Mouse (Mus musculus): Measurements from ENCODE around the gene Gm20671. TPM values are rescaled to one million over a fixed set of nuclear protein-coding genes. Genes with fewer than 3 reads are reported as not detected.
A peak's percentile ranks its signal among the peaks of the same experiment; 100 is the strongest.
"Not testable (repeated sequence)": the region's sequence is repeated elsewhere in the genome, so short reads cannot be mapped to it uniquely, and the experiment has no call there.

The Gm20671 gene
- polyA plus RNA-seq, 1 experiment from 2014 or later, result not detected

DNA sequence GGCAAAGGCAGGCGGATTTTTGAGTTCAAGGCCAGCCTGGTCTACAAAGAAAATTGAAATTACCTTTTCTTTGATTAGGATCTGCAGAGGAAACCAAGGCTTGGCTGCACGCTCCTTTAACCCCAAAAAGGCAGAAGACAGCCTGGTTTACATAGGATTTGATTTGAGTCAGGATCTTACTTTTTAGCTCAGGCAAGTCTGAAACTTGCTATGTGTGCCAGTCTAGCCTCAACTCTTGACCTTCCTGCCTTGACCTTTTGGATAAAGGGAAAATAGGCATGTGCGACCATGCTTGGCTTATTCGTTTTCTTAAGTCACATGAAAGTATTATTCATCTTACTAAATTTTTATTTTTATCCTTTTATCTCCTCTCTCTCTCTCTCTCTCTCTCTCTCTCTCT lies 27.9 kb upstream of the Gm20671 start:
- DNase-seq (ENCODE audit: low spot score) (no peak), ATAC-seq (no peak)
- no peaks in the 10 kb centered on the region for H3K27me3 ChIP-seq (replicated peaks; ENCODE audit: control insufficient read depth, insufficient read depth, low read length)
- no peak overlapping the region for H3K27ac ChIP-seq (ENCODE audit: low read depth, low read length)
- H3K9ac ChIP-seq (ENCODE audit: low read length), result no peak overlapping the region; the same call in 1 of the 2 replicates
- 88% methylated on average over 4 of the region's 4 CpGs for WGBS
- no peaks in the 10 kb centered on the region for H3K9me3 ChIP-seq (replicated peaks; ENCODE audit: control insufficient read depth, low read length)
- H3K4me2 ChIP-seq (ENCODE audit: low read length), result no peak overlapping the region
- H3K36me3 ChIP-seq (ENCODE audit: control insufficient read depth, insufficient read depth, low read length), result no peaks in the 10 kb centered on the region
- no peak overlapping the region for H3K4me3 ChIP-seq (ENCODE audit: low read depth, low read length)
- peaks cover 22% of the 10 kb centered on the region for H3K4me1 ChIP-seq (ENCODE audit: control insufficient read depth, insufficient read depth, low read length)

DNA sequence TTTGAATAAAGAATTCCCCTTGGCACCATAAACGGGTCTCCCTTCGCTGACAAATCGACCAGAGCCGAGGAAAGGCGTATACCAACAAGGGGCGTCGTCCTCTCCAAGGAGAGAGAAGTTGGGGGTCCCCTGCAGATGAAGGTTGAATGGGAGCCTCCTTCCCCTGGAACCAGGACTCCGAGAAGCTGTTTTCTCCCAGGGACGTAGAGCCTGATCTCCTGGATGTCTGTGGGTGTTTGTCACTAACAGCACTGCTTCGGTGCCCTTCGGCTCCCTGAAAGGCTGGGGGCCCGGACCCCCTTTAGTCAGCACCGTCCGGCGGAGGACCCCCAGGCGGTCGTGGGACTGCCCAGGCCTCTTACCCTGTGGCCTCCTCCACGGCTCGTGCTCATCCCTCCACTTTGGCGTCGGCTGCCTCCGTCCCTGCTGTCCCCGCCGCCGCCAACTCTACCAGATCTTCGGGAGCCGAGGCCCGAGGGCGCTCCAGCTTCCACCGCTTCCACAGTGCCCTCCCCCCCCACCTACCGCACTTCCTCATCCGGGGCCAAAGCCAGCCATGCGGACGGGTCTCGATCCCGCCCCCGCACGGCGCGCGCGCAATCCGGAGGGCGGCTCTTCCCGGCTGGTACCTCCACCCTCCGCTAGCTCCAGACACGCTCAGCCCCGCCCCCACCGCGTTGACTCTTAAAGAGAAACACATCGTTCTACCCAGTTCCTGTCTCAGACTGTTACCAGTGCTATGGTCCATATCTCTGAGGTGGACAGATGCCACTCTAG lies 27.0 kb upstream of the Gm20671 start, which contains the start of gene Prr14l:
Gene Prr14l, minus strand, starts transcription at position 526 of the 777 bp plus-strand sequence.
- peaks cover 2% of the 10 kb centered on the region; the same call in 1 of the 2 replicates for H3K36me3 ChIP-seq (ENCODE audit: control insufficient read depth, insufficient read depth, low read length)
- no peaks in the 10 kb centered on the region for H3K9me3 ChIP-seq (replicated peaks; ENCODE audit: control insufficient read depth, low read length)
- under 1% methylated on average over 51 of the region's 51 CpGs for WGBS
- H3K27ac ChIP-seq (ENCODE audit: low read depth, low read length), result peak within 1 kb of the TSS; percentile 81
- ATAC-seq (peak; percentile 96), DNase-seq (ENCODE audit: low spot score) (peak; percentile 97)
- peaks cover 22% of the 10 kb centered on the region for H3K4me1 ChIP-seq (ENCODE audit: control insufficient read depth, insufficient read depth, low read length)
- H3K9ac ChIP-seq (ENCODE audit: low read length), result peak within 1 kb of the TSS; percentile 97
- H3K27me3 ChIP-seq (replicated peaks; ENCODE audit: control insufficient read depth, insufficient read depth, low read length), result no peaks in the 10 kb centered on the region
- H3K4me3 ChIP-seq (ENCODE audit: low read depth, low read length), result peak within 1 kb of the TSS; percentile 88
- peak within 1 kb of the TSS; percentile 84 for H3K4me2 ChIP-seq (ENCODE audit: low read length)

DNA sequence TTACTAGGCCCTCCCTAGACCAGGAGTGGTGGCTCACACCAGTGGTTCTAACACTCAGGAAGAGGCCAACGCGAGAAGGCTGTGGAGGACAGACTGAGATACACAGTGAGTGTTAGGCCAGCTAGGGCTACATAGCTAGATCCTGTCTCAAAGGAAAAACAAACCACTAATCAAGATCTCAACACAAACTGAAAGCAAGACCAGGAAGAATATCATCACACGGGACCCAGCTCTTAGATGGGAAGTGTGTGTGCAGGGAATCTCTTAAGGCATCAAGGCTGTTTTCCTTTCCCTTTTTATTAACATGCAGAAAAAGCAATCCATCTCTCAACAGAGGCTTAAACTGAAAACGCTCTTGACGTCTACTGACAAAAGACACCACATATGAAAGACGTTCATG lies 25.1 kb upstream of the Gm20671 start:
- Histone ChIP-seq H3K36me3 (ENCODE audit: control insufficient read depth, insufficient read depth, low read length) (peaks cover 2% of the 10 kb centered on the region; the same call in 1 of the 2 replicates), H3K4me3 (ENCODE audit: low read depth, low read length) (peak overlapping the region; percentile 4; the same call in 1 of the 2 replicates), H3K4me2 (ENCODE audit: low read length) (peak overlapping the region; percentile 84), H3K9ac (ENCODE audit: low read length) (peak overlapping the region; percentile 46), H3K27ac (ENCODE audit: low read depth, low read length) (no peak overlapping the region), H3K9me3 (replicated peaks; ENCODE audit: control insufficient read depth, low read length) (no peaks in the 10 kb centered on the region), H3K27me3 (replicated peaks; ENCODE audit: control insufficient read depth, insufficient read depth, low read length) (no peaks in the 10 kb centered on the region), H3K4me1 (ENCODE audit: control insufficient read depth, insufficient read depth, low read length) (peaks cover 22% of the 10 kb centered on the region)
- WGBS, result 72% methylated on average over 6 of the region's 6 CpGs
- ATAC-seq (no peak), DNase-seq (ENCODE audit: low spot score) (no peak)

DNA sequence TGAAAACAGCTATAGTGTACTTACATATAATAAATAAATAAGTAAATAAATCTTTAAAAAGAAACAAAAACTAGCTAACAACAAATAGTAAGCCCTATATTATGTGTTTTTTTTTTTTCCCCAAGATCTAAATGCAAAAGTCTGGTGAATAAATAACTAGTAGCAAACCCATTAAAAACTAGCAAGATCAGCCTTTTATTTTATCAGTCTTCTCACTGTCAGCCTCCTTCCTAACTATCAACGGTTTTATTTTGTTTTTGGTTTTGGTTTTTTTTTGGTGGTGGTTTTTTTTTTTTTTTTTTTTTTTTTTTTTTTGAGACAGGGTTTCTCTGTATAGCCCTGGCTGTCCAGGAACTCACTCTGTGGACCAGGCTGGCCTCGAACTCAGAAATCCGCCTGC lies 22.7 kb upstream of the Gm20671 start:
- H3K9me3 ChIP-seq (replicated peaks; ENCODE audit: control insufficient read depth, low read length); H3K27ac ChIP-seq (ENCODE audit: low read depth, low read length); H3K36me3 ChIP-seq (ENCODE audit: control insufficient read depth, insufficient read depth, low read length); DNase-seq (ENCODE audit: low spot score); ATAC-seq; H3K4me3 ChIP-seq (ENCODE audit: low read depth, low read length); H3K4me2 ChIP-seq (ENCODE audit: low read length); H3K27me3 ChIP-seq (replicated peaks; ENCODE audit: control insufficient read depth, insufficient read depth, low read length); H3K9ac ChIP-seq (ENCODE audit: low read length): not testable (repeated sequence)
- WGBS, result 99% methylated on average over 3 of the region's 3 CpGs
- H3K4me1 ChIP-seq (ENCODE audit: control insufficient read depth, insufficient read depth, low read length), result peaks cover 22% of the 10 kb centered on the region

DNA sequence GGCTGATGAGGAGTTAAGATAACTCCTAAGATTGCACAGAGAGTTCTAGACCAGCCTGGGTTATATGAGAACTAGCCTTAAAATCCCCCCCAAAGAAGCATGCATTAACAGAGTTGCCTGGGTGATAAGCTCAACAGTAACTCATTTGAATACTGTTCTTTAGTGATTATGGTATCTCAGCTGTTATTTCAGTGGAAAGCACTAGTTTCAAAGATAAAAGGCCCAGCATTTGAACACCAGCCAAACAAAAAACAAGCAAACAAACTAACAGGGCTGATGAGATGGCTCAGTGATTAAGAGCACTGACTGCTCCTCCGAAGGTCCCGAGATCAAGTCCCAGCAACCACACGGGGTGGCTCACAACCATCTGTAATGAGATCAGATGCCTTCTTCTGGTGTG lies 22.3 kb upstream of the Gm20671 start:
- Histone ChIP-seq H3K4me3 (ENCODE audit: low read depth, low read length) (no peak overlapping the region), H3K27ac (ENCODE audit: low read depth, low read length) (no peak overlapping the region), H3K9me3 (replicated peaks; ENCODE audit: control insufficient read depth, low read length) (no peaks in the 10 kb centered on the region), H3K36me3 (ENCODE audit: control insufficient read depth, insufficient read depth, low read length) (peaks cover 6% of the 10 kb centered on the region; the same call in 1 of the 2 replicates), H3K4me2 (ENCODE audit: low read length) (no peak overlapping the region), H3K4me1 (ENCODE audit: control insufficient read depth, insufficient read depth, low read length) (peaks cover 22% of the 10 kb centered on the region), H3K9ac (ENCODE audit: low read length) (no peak overlapping the region), H3K27me3 (replicated peaks; ENCODE audit: control insufficient read depth, insufficient read depth, low read length) (no peaks in the 10 kb centered on the region)
- ATAC-seq (no peak), DNase-seq (ENCODE audit: low spot score) (no peak)
- 94% methylated on average over 3 of the region's 3 CpGs for WGBS

DNA sequence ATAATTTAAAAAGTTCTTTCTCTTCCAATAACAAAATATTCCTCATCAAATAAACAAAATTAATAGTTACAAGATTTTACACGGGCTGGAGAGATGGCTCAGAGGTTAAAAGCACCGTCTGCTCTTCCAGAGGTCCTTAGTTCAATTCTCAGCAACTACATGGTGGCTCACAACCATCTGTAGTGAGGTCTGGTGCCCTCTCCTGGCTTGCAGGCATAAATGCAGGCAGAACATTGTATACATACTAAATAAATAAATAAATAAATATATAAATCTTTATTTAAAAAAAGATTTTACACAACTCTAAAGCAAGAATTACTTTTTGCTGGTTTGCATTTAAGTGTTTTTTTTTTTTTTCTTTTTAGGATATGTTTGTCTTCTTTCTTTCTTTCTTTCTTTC lies 13.1 kb upstream of the Gm20671 start:
- no peak for ATAC-seq
- WGBS, result 93% methylated on average over 2 of the region's 2 CpGs
- no peak overlapping the region for H3K4me2 ChIP-seq (ENCODE audit: low read length)

DNA sequence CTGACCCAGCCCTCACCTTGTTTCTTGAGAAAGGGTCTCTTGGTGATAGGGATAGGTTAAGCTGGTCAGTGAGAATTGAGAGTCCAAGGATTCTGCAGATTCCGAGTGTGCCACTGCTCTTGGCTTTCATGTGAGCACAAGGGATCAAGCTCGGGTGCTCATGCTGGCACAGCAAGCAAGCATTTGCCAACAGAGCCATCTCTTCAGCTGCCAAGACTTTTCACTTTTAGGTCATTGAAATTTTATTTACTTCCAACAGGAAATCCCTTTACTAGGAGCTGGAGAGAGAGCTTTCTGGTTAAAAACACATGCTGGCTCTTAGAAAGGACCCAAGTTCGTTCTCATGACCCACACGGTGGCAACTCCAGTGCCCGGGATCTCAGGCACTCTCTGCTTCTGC lies 10.1 kb upstream of the Gm20671 start:
- Histone ChIP-seq H3K9me3 (replicated peaks; ENCODE audit: control insufficient read depth, low read length) (no peaks in the 10 kb centered on the region), H3K36me3 (ENCODE audit: control insufficient read depth, insufficient read depth, low read length) (peaks cover 81% of the 10 kb centered on the region), H3K4me1 (ENCODE audit: control insufficient read depth, insufficient read depth, low read length) (no peaks in the 10 kb centered on the region), H3K4me2 (ENCODE audit: low read length) (no peak overlapping the region), H3K4me3 (ENCODE audit: low read depth, low read length) (no peak overlapping the region), H3K27ac (ENCODE audit: low read depth, low read length) (no peak overlapping the region), H3K27me3 (replicated peaks; ENCODE audit: control insufficient read depth, insufficient read depth, low read length) (no peaks in the 10 kb centered on the region), H3K9ac (ENCODE audit: low read length) (no peak overlapping the region)
- WGBS, result 88% methylated on average over 5 of the region's 5 CpGs
- DNase-seq (ENCODE audit: low spot score), result no peak
- no peak for ATAC-seq

More for the DNA sequence above, 13.1 kb upstream of the Gm20671 start:
- H3K4me3 ChIP-seq (ENCODE audit: low read depth, low read length), result no peak overlapping the region
- no peak for DNase-seq (ENCODE audit: low spot score)
- H3K4me1 ChIP-seq (ENCODE audit: control insufficient read depth, insufficient read depth, low read length), result no peaks in the 10 kb centered on the region
- peaks cover 80% of the 10 kb centered on the region for H3K36me3 ChIP-seq (ENCODE audit: control insufficient read depth, insufficient read depth, low read length)
- no peaks in the 10 kb centered on the region for H3K9me3 ChIP-seq (replicated peaks; ENCODE audit: control insufficient read depth, low read length)
- no peaks in the 10 kb centered on the region for H3K27me3 ChIP-seq (replicated peaks; ENCODE audit: control insufficient read depth, insufficient read depth, low read length)
- H3K9ac ChIP-seq (ENCODE audit: low read length), result no peak overlapping the region
- no peak overlapping the region for H3K27ac ChIP-seq (ENCODE audit: low read depth, low read length)

DNA sequence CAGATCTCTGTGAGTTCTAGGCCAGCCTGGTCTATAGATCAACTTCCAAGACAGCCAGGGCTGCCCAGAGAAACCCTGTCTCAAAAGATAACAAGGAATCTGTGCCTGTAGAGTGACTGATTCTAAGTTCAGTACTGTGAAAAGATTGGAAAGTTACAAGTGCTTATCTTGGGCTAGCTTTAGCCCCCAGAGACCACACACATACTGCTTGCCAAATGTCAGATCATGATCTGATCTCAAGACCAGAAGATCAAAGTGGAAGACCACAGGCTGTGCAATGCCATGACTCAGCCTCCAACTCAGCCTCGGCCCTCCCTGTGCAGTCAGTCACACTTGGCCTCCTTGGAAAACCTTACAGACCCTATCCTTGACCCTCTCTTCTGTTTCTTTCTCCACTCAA lies 7.6 kb upstream of the Gm20671 start:
- Histone ChIP-seq H3K27me3 (replicated peaks; ENCODE audit: control insufficient read depth, insufficient read depth, low read length) (no peaks in the 10 kb centered on the region), H3K4me3 (ENCODE audit: low read depth, low read length) (no peak overlapping the region), H3K36me3 (ENCODE audit: control insufficient read depth, insufficient read depth, low read length) (peaks cover 89% of the 10 kb centered on the region), H3K9me3 (replicated peaks; ENCODE audit: control insufficient read depth, low read length) (no peaks in the 10 kb centered on the region), H3K9ac (ENCODE audit: low read length) (no peak overlapping the region), H3K4me2 (ENCODE audit: low read length) (no peak overlapping the region), H3K4me1 (ENCODE audit: control insufficient read depth, insufficient read depth, low read length) (no peaks in the 10 kb centered on the region), H3K27ac (ENCODE audit: low read depth, low read length) (no peak overlapping the region)
- WGBS, result 85% methylated on average over 1 of the region's 1 CpGs
- DNase-seq (ENCODE audit: low spot score) (no peak), ATAC-seq (no peak)

DNA sequence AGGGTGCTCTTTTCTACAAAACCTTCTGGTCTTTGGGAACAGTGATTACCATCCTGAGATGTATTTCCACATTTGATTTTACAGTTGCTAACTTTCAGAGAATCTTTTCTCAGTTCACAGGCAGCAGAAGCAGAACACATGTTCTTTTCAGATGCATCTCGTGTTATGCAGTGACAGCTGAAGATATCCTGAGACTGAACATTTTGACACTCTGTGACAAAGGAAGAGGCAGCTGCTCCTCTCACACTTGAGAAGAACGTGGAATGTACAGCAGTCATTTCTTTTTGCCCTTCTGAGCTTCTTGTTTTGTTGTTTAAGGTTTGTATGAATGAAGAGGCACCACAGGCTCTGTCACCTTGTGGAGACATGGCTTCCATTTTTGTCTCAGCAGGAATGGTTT lies 3.1 kb upstream of the Gm20671 start:
- DNase-seq (ENCODE audit: low spot score) (no peak), ATAC-seq (no peak)
- WGBS, result 78% methylated on average over 2 of the region's 2 CpGs
- H3K9me3 ChIP-seq (replicated peaks; ENCODE audit: control insufficient read depth, low read length), result no peaks in the 10 kb centered on the region
- no peak overlapping the region for H3K4me2 ChIP-seq (ENCODE audit: low read length)
- peaks cover 89% of the 10 kb centered on the region for H3K36me3 ChIP-seq (ENCODE audit: control insufficient read depth, insufficient read depth, low read length)
- H3K27me3 ChIP-seq (replicated peaks; ENCODE audit: control insufficient read depth, insufficient read depth, low read length), result no peaks in the 10 kb centered on the region
- no peak overlapping the region for H3K9ac ChIP-seq (ENCODE audit: low read length)
- H3K27ac ChIP-seq (ENCODE audit: low read depth, low read length), result no peak overlapping the region
- H3K4me3 ChIP-seq (ENCODE audit: low read depth, low read length), result no peak overlapping the region
- H3K4me1 ChIP-seq (ENCODE audit: control insufficient read depth, insufficient read depth, low read length), result no peaks in the 10 kb centered on the region

Data from forebrain, embryonic 14.5 days (tissue).